Mouse (Mus musculus) ES-Bruce4 (cell line): Measurements from ENCODE around the gene Yeats2.

Source experiments
- CTCF ChIP-seq: IDR thresholded peaks from one replicate; pipeline ENCODE4 v1.8.1; 2011; ENCODE audit warnings: low read depth, low read length
- POLR2A ChIP-seq: IDR thresholded peaks from one replicate; pipeline ENCODE4 v1.8.1; 2011; ENCODE audit warnings: low read length; ENCODE audit not compliant: insufficient read depth

- TF ChIP-seq CTCF (no peak), POLR2A (no peak)
These were observed 42.5 kb upstream of the Yeats2 start for GRCm38 (mm10) chr16:20098375-20098727.
